Mouse (Mus musculus) heart, embryonic 16.5 days (tissue): ENCODE data around the gene Dennd1a. TPM values are rescaled to one million over a fixed set of nuclear protein-coding genes. Genes with fewer than 3 reads are reported as not detected.

Experiments used
- ATAC-seq: fragments of 200-750 bp; cut with Nextera tagmentation; replicated peaks from 2 replicates; pipeline ENCODE4 v1.8.0; 2017; ENCODE audit warnings: moderate number of reproducible peaks; ENCODE audit not compliant: insufficient read depth, low FRiP score; ENCODE audit errors: extremely low read depth
- H3K27ac ChIP-seq: fragments of 300-500 bp; sonication (generic); 2 replicates; pipeline ENCODE4 v1.5.1; 2014; ENCODE audit warnings: mild to moderate bottlenecking, low read length, control low read depth, moderate library complexity
- H3K27me3 ChIP-seq: fragments of 300-500 bp; sonication (generic); 2 replicates; pipeline ENCODE4 v1.6.1; 2014; ENCODE audit warnings: low read length, mixed read lengths; ENCODE audit not compliant: control insufficient read depth, insufficient read depth
- H3K36me3 ChIP-seq: fragments of 300-500 bp; sonication (generic); 2 replicates; pipeline ENCODE4 v1.6.1; 2014; ENCODE audit not compliant: control insufficient read depth, insufficient read depth
- H3K4me1 ChIP-seq: fragments of 300-500 bp; sonication (generic); 2 replicates; pipeline ENCODE4 v1.6.1; 2014; ENCODE audit warnings: low read length, mixed read lengths; ENCODE audit not compliant: control insufficient read depth, insufficient read depth
- H3K4me2 ChIP-seq: fragments of 300-500 bp; sonication (generic); 2 replicates; pipeline ENCODE4 v1.6.1; 2014; ENCODE audit warnings: low read depth, mild to moderate bottlenecking, control low read depth, low read length
- H3K4me3 ChIP-seq: fragments of 300-500 bp; sonication (generic); 2 replicates; pipeline ENCODE4 v1.5.1; 2014; ENCODE audit warnings: mild to moderate bottlenecking, control low read depth, low read length
- H3K9ac ChIP-seq: fragments of 300-500 bp; sonication (generic); 2 replicates; pipeline ENCODE4 v1.6.1; 2014; ENCODE audit warnings: low read length, control low read depth
- H3K9me3 ChIP-seq: fragments of 300-500 bp; sonication (generic); replicated peaks from 2 replicates; pipeline ENCODE4 v1.6.1; 2016; ENCODE audit warnings: low read length; ENCODE audit not compliant: control insufficient read depth
- WGBS: fragments of 180-500 bp; shearing (Covaris S2); extraction: QIAGEN DNeasy Blood & Tissue Kit; methylation state at CpG from one replicate; pipeline ENCODE4 v1.1.7; 2014; 5-methylcytosine and 5-hydroxymethylcytosine counted together
- polyA plus RNA-seq: library from polyadenylated mRNA; unstranded; fragments of >200 nt; fragmentation: Nextera tagmentation; extraction: Ambion mirVana; gene quantifications from 2 replicates; pipeline ENCODE4 v1.2.1, GENCODE M21; 2015

Dennd1a gene
- polyA plus RNA-seq, 1 experiment from 2014 or later = 12.7 TPM

DNA sequence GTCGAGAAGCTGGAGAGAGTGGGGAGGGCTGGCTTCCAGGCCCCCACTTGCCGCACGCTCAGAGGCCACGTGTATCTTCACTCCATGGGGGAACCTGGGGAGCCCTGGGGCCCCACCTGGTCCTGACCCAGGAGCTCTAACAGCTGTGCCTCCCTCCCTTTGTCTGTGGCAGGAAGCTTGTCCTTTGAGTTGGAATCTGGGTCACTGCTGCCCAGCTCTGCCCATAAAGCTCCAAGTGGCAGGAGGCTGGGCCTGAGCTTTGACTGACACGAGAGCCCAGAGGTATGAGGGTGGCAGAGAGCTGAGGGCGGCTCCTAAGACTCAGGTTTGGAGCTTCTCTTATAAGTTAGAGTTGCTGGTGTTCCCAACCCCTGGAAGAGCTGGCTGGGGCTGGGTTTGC is 488.1 kb downstream of the Dennd1a start:
- Histone ChIP-seq H3K9ac (0 out of 2 replicates have a peak overlapping the region, but pooled peaks have one; percentile 30), H3K4me2 (no peak overlapping the region), H3K4me3 (no peak overlapping the region), H3K36me3 (no peaks in the 10 kb centered on the region), H3K4me1 (peaks cover 13% of the 10 kb centered on the region), H3K27ac (no peak overlapping the region), H3K27me3 (peaks cover 4% of the 10 kb centered on the region; the same call in 1 of the 2 replicates), H3K9me3 (no peaks in the 10 kb centered on the region)
- WGBS = 51% methylated on average over 6 of the region's 6 CpGs
- ATAC-seq = no peak

DNA sequence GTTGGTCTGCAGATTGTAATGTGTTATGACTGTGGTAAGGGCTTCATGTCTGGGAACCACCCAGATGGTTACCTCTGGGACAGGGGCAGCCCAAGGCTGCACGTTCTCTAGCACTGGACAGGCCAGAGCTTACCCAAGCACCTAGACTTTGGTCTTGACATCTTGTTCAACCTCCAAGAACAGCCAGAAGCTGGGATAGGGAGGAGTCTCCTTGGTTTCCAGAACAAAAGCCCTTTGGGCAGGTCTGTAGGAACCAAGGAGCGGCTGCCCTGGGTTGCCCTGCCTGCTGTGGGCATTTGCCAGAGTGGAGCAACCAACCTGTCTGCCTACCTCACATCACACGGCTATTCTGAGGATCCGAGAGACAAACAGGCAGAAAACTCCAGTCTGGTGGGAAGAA is 490.1 kb downstream of the Dennd1a start:
- no peak for ATAC-seq
- H3K4me3 ChIP-seq = no peak overlapping the region
- H3K4me1 ChIP-seq = peaks cover 13% of the 10 kb centered on the region
- H3K9me3 ChIP-seq = no peaks in the 10 kb centered on the region
- H3K36me3 ChIP-seq = no peaks in the 10 kb centered on the region
- H3K27ac ChIP-seq = no peak overlapping the region
- 87% methylated on average over 4 of the region's 4 CpGs for whole genome bisulfite sequencing
- H3K27me3 ChIP-seq = peaks cover 16% of the 10 kb centered on the region
- H3K9ac ChIP-seq = no peak overlapping the region
- no peak overlapping the region for H3K4me2 ChIP-seq

DNA sequence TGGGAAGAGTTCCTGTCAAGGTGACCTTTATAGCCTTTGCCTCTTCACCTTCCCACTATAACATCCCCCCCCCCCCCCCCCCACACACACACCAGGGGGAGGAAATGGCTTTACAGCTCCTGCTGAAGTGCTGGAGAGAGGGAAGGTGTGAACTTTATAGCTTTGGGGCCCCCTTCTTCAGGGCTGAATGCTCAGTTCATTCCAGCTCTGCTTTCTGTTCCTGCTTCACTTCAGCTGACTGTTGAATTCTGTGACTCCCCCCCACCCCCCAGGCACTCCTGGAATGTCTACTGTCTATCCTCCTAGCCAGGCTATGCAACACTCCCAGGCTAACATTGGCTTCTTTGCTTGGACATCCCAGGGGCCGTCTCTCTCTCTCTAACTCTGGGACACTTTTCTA is 491.2 kb downstream of the Dennd1a start:
- H3K4me3 ChIP-seq = no peak overlapping the region
- no peak overlapping the region for H3K9ac ChIP-seq
- no peak for ATAC-seq
- H3K27ac ChIP-seq = no peak overlapping the region
- 25% methylated on average over 1 of the region's 1 CpGs for WGBS
- peaks cover 18% of the 10 kb centered on the region for H3K27me3 ChIP-seq
- no peaks in the 10 kb centered on the region for H3K36me3 ChIP-seq
- H3K4me1 ChIP-seq = peaks cover 13% of the 10 kb centered on the region
- H3K4me2 ChIP-seq = no peak overlapping the region
- no peaks in the 10 kb centered on the region for H3K9me3 ChIP-seq

DNA sequence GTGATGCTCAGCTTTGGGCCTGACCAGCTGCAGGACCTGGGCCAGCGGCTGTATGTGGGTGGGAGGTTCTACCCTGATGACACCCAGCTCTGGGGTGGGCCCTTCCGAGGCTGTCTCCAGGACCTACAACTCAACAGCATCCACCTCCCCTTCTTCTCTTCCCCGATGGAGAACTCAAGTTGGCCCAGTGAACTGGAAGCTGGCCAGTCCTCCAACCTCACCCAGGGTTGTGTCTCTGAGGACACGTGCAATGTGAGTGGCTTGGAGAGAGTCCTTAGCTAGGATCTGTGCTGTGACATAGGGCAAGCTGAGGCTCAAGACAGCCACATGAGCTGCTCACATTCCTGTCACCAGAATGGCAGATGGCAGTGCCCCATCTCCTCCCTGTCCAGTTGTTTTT is 495.9 kb downstream of the Dennd1a start:
- Histone ChIP-seq H3K9ac (no peak overlapping the region), H3K4me2 (no peak overlapping the region), H3K36me3 (no peaks in the 10 kb centered on the region), H3K4me1 (peaks cover 17% of the 10 kb centered on the region), H3K27ac (no peak overlapping the region), H3K4me3 (no peak overlapping the region), H3K9me3 (no peaks in the 10 kb centered on the region), H3K27me3 (peaks cover 27% of the 10 kb centered on the region)
- WGBS = 74% methylated on average over 4 of the region's 4 CpGs
- ATAC-seq = no peak

DNA sequence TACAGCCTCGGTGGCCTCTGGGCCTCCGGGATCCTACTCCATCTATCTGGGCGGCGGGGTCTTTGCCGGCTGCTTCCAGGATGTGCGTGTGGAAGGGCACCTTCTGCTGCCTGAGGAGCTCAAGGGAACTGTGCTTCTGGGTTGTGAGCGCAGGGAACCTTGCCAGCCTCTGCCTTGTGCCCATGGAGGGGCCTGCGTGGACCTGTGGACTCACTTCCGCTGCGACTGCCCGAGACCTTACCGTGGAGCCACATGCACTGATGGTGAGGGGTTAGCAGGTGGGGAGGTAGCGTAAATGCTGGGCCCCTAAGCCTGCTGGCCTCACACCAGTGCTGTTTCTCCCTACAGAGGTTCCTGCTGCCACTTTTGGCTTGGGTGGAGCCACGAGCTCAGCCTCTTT is 496.5 kb downstream of the Dennd1a start:
- H3K4me3 ChIP-seq = no peak overlapping the region
- no peak overlapping the region for H3K27ac ChIP-seq
- H3K36me3 ChIP-seq = no peaks in the 10 kb centered on the region
- WGBS = 92% methylated on average over 14 of the region's 14 CpGs
- peaks cover 30% of the 10 kb centered on the region for H3K27me3 ChIP-seq
- 0 out of 2 replicates have a peak, but pooled peaks cover under 1% of the 10 kb centered on the region for H3K9me3 ChIP-seq
- no peak overlapping the region for H3K4me2 ChIP-seq
- H3K4me1 ChIP-seq = peaks cover 13% of the 10 kb centered on the region
- H3K9ac ChIP-seq = no peak overlapping the region
- no peak for ATAC-seq

- Histone ChIP-seq H3K4me1 (peaks cover 12% of the 10 kb centered on the region), H3K27me3 (peaks cover 33% of the 10 kb centered on the region), H3K27ac (no peak overlapping the region)
Measured at GRCm38 (mm10) chr2:37789995-37790394, 497.2 kb downstream of the Dennd1a start.

GRCm38 (mm10) chr2:37789029-37789428 is 498.2 kb downstream of the Dennd1a start:
- no peak for ATAC-seq
- H3K27ac ChIP-seq = no peak overlapping the region
- peaks cover 12% of the 10 kb centered on the region for H3K4me1 ChIP-seq
- WGBS = 87% methylated on average over 5 of the region's 5 CpGs
- H3K4me2 ChIP-seq = no peak overlapping the region
- no peaks in the 10 kb centered on the region for H3K36me3 ChIP-seq
- no peak overlapping the region for H3K4me3 ChIP-seq
- H3K27me3 ChIP-seq = peaks cover 29% of the 10 kb centered on the region
- H3K9ac ChIP-seq = no peak overlapping the region
- 0 out of 2 replicates have a peak, but pooled peaks cover 2% of the 10 kb centered on the region for H3K9me3 ChIP-seq

More at GRCm38 (mm10) chr2:37789995-37790394, 497.2 kb downstream of the Dennd1a start:
- no peak overlapping the region for H3K4me2 ChIP-seq
- no peak overlapping the region for H3K9ac ChIP-seq
- H3K36me3 ChIP-seq = no peaks in the 10 kb centered on the region
- 74% methylated on average over 10 of the region's 10 CpGs for WGBS
- H3K9me3 ChIP-seq = 0 out of 2 replicates have a peak, but pooled peaks cover 2% of the 10 kb centered on the region
- no peak overlapping the region for H3K4me3 ChIP-seq
- no peak for ATAC-seq

GRCm38 (mm10) chr2:37788176-37788962 is 498.8 kb downstream of the Dennd1a start:
- Histone ChIP-seq H3K4me2 (no peak overlapping the region), H3K9me3 (0 out of 2 replicates have a peak, but pooled peaks cover 2% of the 10 kb centered on the region), H3K4me1 (peaks cover 12% of the 10 kb centered on the region), H3K36me3 (no peaks in the 10 kb centered on the region), H3K4me3 (no peak overlapping the region), H3K27ac (no peak overlapping the region), H3K9ac (no peak overlapping the region), H3K27me3 (peaks cover 29% of the 10 kb centered on the region)
- peak; percentile 52 for ATAC-seq
- WGBS = 38% methylated on average over 7 of the region's 7 CpGs

- Histone ChIP-seq H3K4me1 (peaks cover 13% of the 10 kb centered on the region), H3K4me2 (peak overlapping the region; percentile 83), H3K36me3 (no peaks in the 10 kb centered on the region), H3K27me3 (peaks cover 15% of the 10 kb centered on the region), H3K9ac (peak overlapping the region; percentile 54), H3K27ac (no peak overlapping the region), H3K9me3 (0 out of 2 replicates have a peak, but pooled peaks cover 2% of the 10 kb centered on the region), H3K4me3 (peak overlapping the region; percentile 53)
- 17% methylated on average over 52 of the region's 52 CpGs for WGBS
- no peak for ATAC-seq
Measured at GRCm38 (mm10) chr2:37786461-37786860, 500.7 kb downstream of the Dennd1a start.
